Mouse (Mus musculus) granulocyte monocyte progenitor cell, adult 5-6 weeks (primary cell): ENCODE measurements around the gene Rpl21. TPM values are rescaled to one million over a fixed set of nuclear protein-coding genes. Genes with fewer than 3 reads are reported as not detected.

Experiments
- ATAC-seq: replicated peaks from 2 replicates; pipeline ENCODE4 v1.8.0; 2016; ENCODE audit warnings: mild to moderate bottlenecking, moderate TSS enrichment, inconsistent platforms; ENCODE audit not compliant: poor library complexity, severe bottlenecking
- total RNA-seq, 2 experiments: library from RNA; stranded (forward) in 1 of 2; stranded (reverse) in 1 of 2; fragments of 200-712, 200-1000 nt in 1 of 2; fragments of >200 nt in 1 of 2; fragmentation: Nextera tagmentation in 1 of 2; gene quantifications; 2 replicates each; pipeline ENCODE4 v1.2.3; 2014 to 2017

Gene Rpl21
- total RNA-seq (2014; fragmentation: Nextera tagmentation) (2,458 and 2,594 TPM in 2 replicates), total RNA-seq (2017) (1,991 and 2,116 TPM in 2 replicates)

- ATAC-seq, result peak; percentile 85
These were observed at the start of gene Rpl21 for GRCm38 (mm10) chr5:146832769-146833448. Rpl21 (plus strand) TSS chr5:146832890.

GRCm38 (mm10) chr5:146783300-146783699 lies 49.4 kb upstream of the Rpl21 start:
- ATAC-seq, result no peak

GRCm38 (mm10) chr5:146783891-146784290 lies 48.8 kb upstream of the Rpl21 start:
- no peak for ATAC-seq

- ATAC-seq, result no peak
These were observed 46.6 kb upstream of the Rpl21 start for GRCm38 (mm10) chr5:146786123-146786522.

GRCm38 (mm10) chr5:146789413-146789812 lies 43.3 kb upstream of the Rpl21 start:
- no peak for ATAC-seq

- ATAC-seq, result no peak
These were observed 41.7 kb upstream of the Rpl21 start for GRCm38 (mm10) chr5:146790944-146791343.

- ATAC-seq, result peak; percentile 21
These were observed 40.4 kb upstream of the Rpl21 start for GRCm38 (mm10) chr5:146792140-146792791.

GRCm38 (mm10) chr5:146793630-146794083 lies 39.0 kb upstream of the Rpl21 start:
- ATAC-seq, result no peak; the same call in 1 of the 2 replicates

GRCm38 (mm10) chr5:146794084-146794852 lies 38.4 kb upstream of the Rpl21 start:
- peak; percentile 22 for ATAC-seq

GRCm38 (mm10) chr5:146794853-146795252 lies 37.8 kb upstream of the Rpl21 start, which contains the start of gene Usp12:
Usp12 (minus strand) TSS chr5:146795006.
- peak; percentile 82 for ATAC-seq

GRCm38 (mm10) chr5:146795728-146796127 lies 37.0 kb upstream of the Rpl21 start:
- no peak for ATAC-seq

GRCm38 (mm10) chr5:146798031-146798430 lies 34.7 kb upstream of the Rpl21 start:
- ATAC-seq, result peak; percentile 15

GRCm38 (mm10) chr5:146806004-146806430 lies 26.7 kb upstream of the Rpl21 start:
- peak; percentile 88 for ATAC-seq

- ATAC-seq, result no peak
These were observed 22.7 kb upstream of the Rpl21 start for GRCm38 (mm10) chr5:146809951-146810350.

- no peak for ATAC-seq
These were observed 19.8 kb upstream of the Rpl21 start for GRCm38 (mm10) chr5:146812866-146813265.

GRCm38 (mm10) chr5:146813421-146813820 lies 19.3 kb upstream of the Rpl21 start:
- ATAC-seq, result no peak

- no peak for ATAC-seq
These were observed 17.3 kb upstream of the Rpl21 start for GRCm38 (mm10) chr5:146815394-146815793.

GRCm38 (mm10) chr5:146817583-146817982 lies 15.1 kb upstream of the Rpl21 start:
- no peak for ATAC-seq

GRCm38 (mm10) chr5:146818906-146819623 lies 13.6 kb upstream of the Rpl21 start:
- ATAC-seq, result peak; percentile 67

- no peak for ATAC-seq
These were observed 9.7 kb upstream of the Rpl21 start for GRCm38 (mm10) chr5:146823005-146823404.
